Mouse (Mus musculus): ENCODE results near the gene Nt5e. TPM values are rescaled to one million over a fixed set of nuclear protein-coding genes. Genes with fewer than 3 reads are reported as not detected.
A peak's percentile ranks its signal among the peaks of the same experiment; 100 is the strongest.

The Nt5e gene
- polyA plus RNA-seq, 1 experiment from 2014 or later: 0.71 TPM

DNA sequence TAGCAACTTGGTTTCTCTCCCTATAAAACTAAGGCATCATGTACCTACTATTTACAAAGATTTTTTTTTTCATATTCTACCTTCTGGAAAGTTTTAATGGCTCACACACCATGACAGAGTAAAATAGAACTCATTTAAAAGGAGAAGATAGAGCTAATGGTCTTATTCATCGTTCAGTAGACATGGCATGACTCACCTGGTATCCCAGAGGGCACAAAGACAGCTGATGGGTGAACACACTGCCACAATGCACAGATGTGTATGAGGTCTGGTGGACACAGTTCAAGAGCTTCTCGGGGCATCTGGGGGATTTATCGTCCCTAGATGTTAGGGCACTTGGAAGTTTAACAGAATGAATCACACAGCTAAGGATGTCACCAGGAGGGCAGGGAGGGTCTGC is 13.8 kb downstream of the Nt5e start:
- H3K4me2 ChIP-seq (ENCODE audit: low read length): no peak overlapping the region
- no peaks in the 10 kb centered on the region for H3K9me3 ChIP-seq (ENCODE audit: control insufficient read depth, low read length)
- ATAC-seq: no peak
- H3K4me1 ChIP-seq (replicated peaks; ENCODE audit: control insufficient read depth, insufficient read depth, low read length): 0 out of 2 replicates have a peak, but pooled peaks cover 2% of the 10 kb centered on the region
- 87% methylated on average over 3 of the region's 3 CpGs for WGBS
- no peak overlapping the region for H3K27ac ChIP-seq (ENCODE audit: low read length)
- H3K27me3 ChIP-seq (replicated peaks; ENCODE audit: control insufficient read depth, insufficient read depth, low read length): no peaks in the 10 kb centered on the region
- no peak overlapping the region for H3K9ac ChIP-seq (replicated peaks; ENCODE audit: low read depth, low read length)
- no peaks in the 10 kb centered on the region for H3K36me3 ChIP-seq (ENCODE audit: control insufficient read depth, insufficient read depth)
- no peak overlapping the region for H3K4me3 ChIP-seq (replicated peaks; ENCODE audit: low read length)

GRCm38 (mm10) chr9:88342241-88342640 is 15.2 kb downstream of the Nt5e start:
- no peak overlapping the region for H3K4me2 ChIP-seq (ENCODE audit: low read length)
- no peaks in the 10 kb centered on the region for H3K9me3 ChIP-seq (ENCODE audit: control insufficient read depth, low read length)
- H3K27ac ChIP-seq (ENCODE audit: low read length): peak overlapping the region; percentile 50
- 0 out of 2 replicates have a peak, but pooled peaks cover 2% of the 10 kb centered on the region for H3K4me1 ChIP-seq (replicated peaks; ENCODE audit: control insufficient read depth, insufficient read depth, low read length)
- no peak overlapping the region for H3K4me3 ChIP-seq (replicated peaks; ENCODE audit: low read length)
- 55% methylated on average over 7 of the region's 7 CpGs for WGBS
- no peaks in the 10 kb centered on the region for H3K27me3 ChIP-seq (replicated peaks; ENCODE audit: control insufficient read depth, insufficient read depth, low read length)
- no peak overlapping the region for H3K9ac ChIP-seq (replicated peaks; ENCODE audit: low read depth, low read length)
- H3K36me3 ChIP-seq (ENCODE audit: control insufficient read depth, insufficient read depth): no peaks in the 10 kb centered on the region
- no peak for ATAC-seq

DNA sequence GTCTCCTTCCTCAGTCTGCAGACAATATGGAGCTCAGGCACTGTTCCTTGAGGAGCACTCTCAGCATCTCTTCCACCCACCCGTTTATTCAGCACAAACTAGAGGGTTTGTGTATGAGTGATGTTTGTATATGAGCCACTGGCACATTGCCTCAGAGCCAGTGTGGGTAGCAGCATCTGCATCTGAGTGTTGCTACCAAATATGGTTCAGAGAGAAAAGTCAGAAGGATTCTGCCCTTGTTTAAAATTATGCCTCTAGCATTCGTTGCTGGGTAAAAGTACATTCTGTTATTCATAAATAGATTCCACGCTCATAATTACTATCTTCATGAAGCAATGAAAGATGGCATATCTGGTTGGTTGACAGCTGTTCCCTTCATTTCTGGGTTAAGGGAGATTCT is 15.7 kb downstream of the Nt5e start:
- H3K9me3 ChIP-seq (ENCODE audit: control insufficient read depth, low read length): no peaks in the 10 kb centered on the region
- no peaks in the 10 kb centered on the region for H3K36me3 ChIP-seq (ENCODE audit: control insufficient read depth, insufficient read depth)
- H3K27ac ChIP-seq (ENCODE audit: low read length): peak overlapping the region; percentile 50
- H3K4me2 ChIP-seq (ENCODE audit: low read length): no peak overlapping the region
- 0 out of 2 replicates have a peak, but pooled peaks cover 2% of the 10 kb centered on the region for H3K4me1 ChIP-seq (replicated peaks; ENCODE audit: control insufficient read depth, insufficient read depth, low read length)
- ATAC-seq: peak; percentile 38; the same call in 1 of the 2 replicates
- no peaks in the 10 kb centered on the region for H3K27me3 ChIP-seq (replicated peaks; ENCODE audit: control insufficient read depth, insufficient read depth, low read length)
- no peak overlapping the region for H3K9ac ChIP-seq (replicated peaks; ENCODE audit: low read depth, low read length)
- 78% methylated on average over 3 of the region's 3 CpGs for WGBS
- H3K4me3 ChIP-seq (replicated peaks; ENCODE audit: low read length): no peak overlapping the region

DNA sequence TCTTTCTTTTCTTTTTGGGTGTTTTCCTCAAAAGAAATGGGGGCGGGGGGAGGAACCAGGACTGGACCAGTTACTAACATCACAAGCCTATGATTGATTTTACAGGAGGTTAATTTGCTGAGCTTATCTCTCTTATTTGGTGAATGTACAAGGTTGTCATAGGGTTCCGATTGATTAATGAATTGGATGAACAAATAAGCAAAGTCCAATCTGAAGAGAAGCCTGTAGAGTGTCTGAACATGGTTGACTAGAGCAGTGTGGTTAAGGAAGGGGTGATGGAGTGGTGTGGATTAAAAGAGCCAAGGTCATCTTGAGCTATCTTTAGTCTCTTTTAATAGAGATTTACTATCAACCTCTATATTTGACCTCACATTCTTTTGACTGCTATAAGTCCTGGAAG is 17.4 kb downstream of the Nt5e start:
- 93% methylated on average over 2 of the region's 2 CpGs for WGBS
- 0 out of 2 replicates have a peak, but pooled peaks cover 2% of the 10 kb centered on the region for H3K4me1 ChIP-seq (replicated peaks; ENCODE audit: control insufficient read depth, insufficient read depth, low read length)

GRCm38 (mm10) chr9:88346857-88347256 is 19.9 kb downstream of the Nt5e start:
- H3K9me3 ChIP-seq (ENCODE audit: control insufficient read depth, low read length): no peaks in the 10 kb centered on the region
- WGBS: 82% methylated on average over 5 of the region's 5 CpGs
- no peak for ATAC-seq

More for the DNA sequence above, 17.4 kb downstream of the Nt5e start:
- Histone ChIP-seq H3K4me2 (ENCODE audit: low read length) (no peak overlapping the region), H3K27me3 (replicated peaks; ENCODE audit: control insufficient read depth, insufficient read depth, low read length) (no peaks in the 10 kb centered on the region), H3K4me3 (replicated peaks; ENCODE audit: low read length) (no peak overlapping the region), H3K36me3 (ENCODE audit: control insufficient read depth, insufficient read depth) (no peaks in the 10 kb centered on the region), H3K9me3 (ENCODE audit: control insufficient read depth, low read length) (no peaks in the 10 kb centered on the region), H3K9ac (replicated peaks; ENCODE audit: low read depth, low read length) (no peak overlapping the region), H3K27ac (ENCODE audit: low read length) (no peak overlapping the region)
- no peak for ATAC-seq

DNA sequence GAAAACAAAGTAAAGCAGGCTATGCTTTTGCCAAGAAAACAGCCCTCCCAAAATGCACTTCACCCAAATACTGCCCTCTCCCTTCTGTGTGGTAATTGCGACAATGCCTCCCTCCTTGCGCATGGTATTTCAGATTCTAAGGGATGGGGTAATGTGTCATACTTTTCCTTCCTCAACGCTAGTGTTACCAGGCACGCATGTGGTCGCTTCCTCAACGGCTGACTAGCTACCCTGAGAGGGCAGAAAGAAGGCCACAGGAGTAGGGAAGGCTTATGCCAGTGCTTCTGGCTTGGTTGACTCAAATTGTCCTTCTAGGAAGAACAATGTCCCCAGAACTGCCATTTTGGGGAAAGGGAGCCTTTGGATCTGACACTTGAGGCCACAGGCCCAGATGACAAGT is 21.6 kb downstream of the Nt5e start:
- Histone ChIP-seq H3K36me3 (ENCODE audit: control insufficient read depth, insufficient read depth) (no peaks in the 10 kb centered on the region), H3K27ac (ENCODE audit: low read length) (no peak overlapping the region), H3K9ac (replicated peaks; ENCODE audit: low read depth, low read length) (no peak overlapping the region), H3K4me1 (replicated peaks; ENCODE audit: control insufficient read depth, insufficient read depth, low read length) (no peaks in the 10 kb centered on the region; the same call in 1 of the 2 replicates), H3K27me3 (replicated peaks; ENCODE audit: control insufficient read depth, insufficient read depth, low read length) (no peaks in the 10 kb centered on the region), H3K4me2 (ENCODE audit: low read length) (no peak overlapping the region), H3K4me3 (replicated peaks; ENCODE audit: low read length) (no peak overlapping the region), H3K9me3 (ENCODE audit: control insufficient read depth, low read length) (no peaks in the 10 kb centered on the region)
- WGBS: 96% methylated on average over 6 of the region's 6 CpGs
- no peak for ATAC-seq

More at GRCm38 (mm10) chr9:88346857-88347256, 19.9 kb downstream of the Nt5e start:
- no peak overlapping the region for H3K4me2 ChIP-seq (ENCODE audit: low read length)
- H3K4me1 ChIP-seq (replicated peaks; ENCODE audit: control insufficient read depth, insufficient read depth, low read length): 0 out of 2 replicates have a peak, but pooled peaks cover 2% of the 10 kb centered on the region
- H3K4me3 ChIP-seq (replicated peaks; ENCODE audit: low read length): no peak overlapping the region
- no peaks in the 10 kb centered on the region for H3K27me3 ChIP-seq (replicated peaks; ENCODE audit: control insufficient read depth, insufficient read depth, low read length)
- H3K9ac ChIP-seq (replicated peaks; ENCODE audit: low read depth, low read length): no peak overlapping the region
- no peak overlapping the region for H3K27ac ChIP-seq (ENCODE audit: low read length)
- H3K36me3 ChIP-seq (ENCODE audit: control insufficient read depth, insufficient read depth): no peaks in the 10 kb centered on the region

GRCm38 (mm10) chr9:88350317-88350716 is 23.3 kb downstream of the Nt5e start:
- 89% methylated on average over 1 of the region's 1 CpGs for WGBS
- no peaks in the 10 kb centered on the region for H3K36me3 ChIP-seq (ENCODE audit: control insufficient read depth, insufficient read depth)

GRCm38 (mm10) chr9:88351163-88351562 is 24.2 kb downstream of the Nt5e start:
- Histone ChIP-seq H3K27ac (ENCODE audit: low read length) (no peak overlapping the region), H3K27me3 (replicated peaks; ENCODE audit: control insufficient read depth, insufficient read depth, low read length) (no peaks in the 10 kb centered on the region), H3K9ac (replicated peaks; ENCODE audit: low read depth, low read length) (no peak overlapping the region), H3K4me3 (replicated peaks; ENCODE audit: low read length) (no peak overlapping the region), H3K36me3 (ENCODE audit: control insufficient read depth, insufficient read depth) (no peaks in the 10 kb centered on the region), H3K4me1 (replicated peaks; ENCODE audit: control insufficient read depth, insufficient read depth, low read length) (no peaks in the 10 kb centered on the region; the same call in 1 of the 2 replicates), H3K9me3 (ENCODE audit: control insufficient read depth, low read length) (no peaks in the 10 kb centered on the region), H3K4me2 (ENCODE audit: low read length) (no peak overlapping the region)
- 80% methylated on average over 3 of the region's 3 CpGs for WGBS
- ATAC-seq: no peak

More at GRCm38 (mm10) chr9:88350317-88350716, 23.3 kb downstream of the Nt5e start:
- Histone ChIP-seq H3K27ac (ENCODE audit: low read length) (no peak overlapping the region), H3K4me1 (replicated peaks; ENCODE audit: control insufficient read depth, insufficient read depth, low read length) (no peaks in the 10 kb centered on the region; the same call in 1 of the 2 replicates), H3K9ac (replicated peaks; ENCODE audit: low read depth, low read length) (no peak overlapping the region), H3K4me3 (replicated peaks; ENCODE audit: low read length) (no peak overlapping the region), H3K27me3 (replicated peaks; ENCODE audit: control insufficient read depth, insufficient read depth, low read length) (no peaks in the 10 kb centered on the region), H3K9me3 (ENCODE audit: control insufficient read depth, low read length) (no peaks in the 10 kb centered on the region), H3K4me2 (ENCODE audit: low read length) (no peak overlapping the region)
- ATAC-seq: no peak

DNA sequence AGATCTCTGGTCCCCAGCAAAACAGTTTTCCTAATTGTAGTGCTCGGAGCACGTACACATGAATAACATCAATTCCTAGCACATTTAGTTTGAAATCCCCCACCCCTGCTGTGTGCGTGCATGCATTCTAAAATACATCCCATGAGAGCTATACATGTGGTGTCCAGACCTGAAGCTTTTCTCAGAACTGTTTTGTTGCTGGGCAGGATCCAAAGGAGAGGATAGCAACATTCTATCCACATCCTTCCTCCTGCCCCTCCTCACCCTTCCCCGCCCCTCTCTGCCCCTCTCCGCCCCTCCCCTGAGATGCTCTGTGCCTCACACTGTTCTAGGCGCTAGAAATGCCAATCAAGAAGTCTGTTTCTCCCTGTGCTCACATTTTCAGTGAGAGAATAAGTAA is 25.7 kb downstream of the Nt5e start:
- no peak overlapping the region for H3K4me2 ChIP-seq (ENCODE audit: low read length)
- H3K4me3 ChIP-seq (replicated peaks; ENCODE audit: low read length): no peak overlapping the region
- no peaks in the 10 kb centered on the region; the same call in 1 of the 2 replicates for H3K4me1 ChIP-seq (replicated peaks; ENCODE audit: control insufficient read depth, insufficient read depth, low read length)
- no peak overlapping the region for H3K27ac ChIP-seq (ENCODE audit: low read length)
- WGBS: 55% methylated on average over 6 of the region's 6 CpGs
- no peaks in the 10 kb centered on the region for H3K27me3 ChIP-seq (replicated peaks; ENCODE audit: control insufficient read depth, insufficient read depth, low read length)
- 0 out of 2 replicates have a peak, but pooled peaks have one; percentile 26 for ATAC-seq
- no peaks in the 10 kb centered on the region for H3K36me3 ChIP-seq (ENCODE audit: control insufficient read depth, insufficient read depth)
- no peak overlapping the region for H3K9ac ChIP-seq (replicated peaks; ENCODE audit: low read depth, low read length)
- no peaks in the 10 kb centered on the region for H3K9me3 ChIP-seq (ENCODE audit: control insufficient read depth, low read length)

GRCm38 (mm10) chr9:88353459-88353858 is 26.5 kb downstream of the Nt5e start:
- no peak overlapping the region for H3K9ac ChIP-seq (replicated peaks; ENCODE audit: low read depth, low read length)
- H3K9me3 ChIP-seq (ENCODE audit: control insufficient read depth, low read length): no peaks in the 10 kb centered on the region
- H3K27ac ChIP-seq (ENCODE audit: low read length): no peak overlapping the region
- 93% methylated on average over 7 of the region's 7 CpGs for WGBS
- H3K4me1 ChIP-seq (replicated peaks; ENCODE audit: control insufficient read depth, insufficient read depth, low read length): no peaks in the 10 kb centered on the region; the same call in 1 of the 2 replicates
- no peaks in the 10 kb centered on the region for H3K27me3 ChIP-seq (replicated peaks; ENCODE audit: control insufficient read depth, insufficient read depth, low read length)
- no peak overlapping the region for H3K4me2 ChIP-seq (ENCODE audit: low read length)
- no peak for ATAC-seq
- no peak overlapping the region for H3K4me3 ChIP-seq (replicated peaks; ENCODE audit: low read length)
- H3K36me3 ChIP-seq (ENCODE audit: control insufficient read depth, insufficient read depth): no peaks in the 10 kb centered on the region

Measured in forebrain, embryonic 16.5 days (tissue).